Mouse (Mus musculus) lung, embryonic 16.5 days (tissue): ENCODE measurements around the gene Vdr. TPM values are rescaled to one million over a fixed set of nuclear protein-coding genes. Genes with fewer than 3 reads are reported as not detected.
A peak's percentile ranks its signal among the peaks of the same experiment; 100 is the strongest.

Experiments
- ATAC-seq: fragments of 200-750 bp; cut with Nextera tagmentation; 2 replicates; pipeline ENCODE4 v1.8.0; 2017; ENCODE audit warnings: low read depth, mild to moderate bottlenecking, moderate library complexity
- H3K27ac ChIP-seq: fragments of 300-500 bp; sonication (generic); 2 replicates; pipeline ENCODE4 v1.5.1; 2014; ENCODE audit warnings: mild to moderate bottlenecking, control low read depth, low read length
- H3K27me3 ChIP-seq: fragments of 300-500 bp; sonication (generic); 2 replicates; pipeline ENCODE4 v1.6.1; 2014; ENCODE audit warnings: low read depth, low read length, mixed read lengths; ENCODE audit not compliant: control insufficient read depth, insufficient read depth
- H3K36me3 ChIP-seq: fragments of 300-500 bp; sonication (generic); 2 replicates; pipeline ENCODE4 v1.6.1; 2014; ENCODE audit warnings: low read length; ENCODE audit not compliant: control insufficient read depth, insufficient read depth
- H3K4me1 ChIP-seq: fragments of 300-500 bp; sonication (generic); replicated peaks from 2 replicates; pipeline ENCODE4 v1.6.1; 2014; ENCODE audit warnings: low read length, mixed read lengths; ENCODE audit not compliant: control insufficient read depth, insufficient read depth
- H3K4me2 ChIP-seq: fragments of 300-500 bp; sonication (generic); 2 replicates; pipeline ENCODE4 v1.6.1; 2014; ENCODE audit warnings: low read depth, low read length, control low read depth
- H3K4me3 ChIP-seq: fragments of 300-500 bp; sonication (generic); 2 replicates; pipeline ENCODE4 v1.5.1; 2014; ENCODE audit warnings: mild to moderate bottlenecking, low read length, control low read depth
- H3K9ac ChIP-seq: fragments of 300-500 bp; sonication (generic); 2 replicates; pipeline ENCODE4 v1.6.1; 2014; ENCODE audit warnings: low read length, control low read depth
- H3K9me3 ChIP-seq: fragments of 300-500 bp; sonication (generic); 2 replicates; pipeline ENCODE4 v1.6.1; 2016; ENCODE audit warnings: low read length; ENCODE audit not compliant: control insufficient read depth
- WGBS: fragments of 180-500 bp; shearing (Covaris S2); extraction: QIAGEN DNeasy Blood & Tissue Kit; methylation state at CpG from one replicate; pipeline ENCODE4 v1.1.7; 2014; 5-methylcytosine and 5-hydroxymethylcytosine counted together
- polyA plus RNA-seq: library from polyadenylated mRNA; unstranded; fragments of >200 nt; fragmentation: Nextera tagmentation; extraction: Ambion mirVana; gene quantifications from 2 replicates; pipeline ENCODE4 v1.2.1, GENCODE M21; 2015

Gene Vdr
- polyA plus RNA-seq, 1 experiment from 2014 or later = 1.7 TPM

DNA sequence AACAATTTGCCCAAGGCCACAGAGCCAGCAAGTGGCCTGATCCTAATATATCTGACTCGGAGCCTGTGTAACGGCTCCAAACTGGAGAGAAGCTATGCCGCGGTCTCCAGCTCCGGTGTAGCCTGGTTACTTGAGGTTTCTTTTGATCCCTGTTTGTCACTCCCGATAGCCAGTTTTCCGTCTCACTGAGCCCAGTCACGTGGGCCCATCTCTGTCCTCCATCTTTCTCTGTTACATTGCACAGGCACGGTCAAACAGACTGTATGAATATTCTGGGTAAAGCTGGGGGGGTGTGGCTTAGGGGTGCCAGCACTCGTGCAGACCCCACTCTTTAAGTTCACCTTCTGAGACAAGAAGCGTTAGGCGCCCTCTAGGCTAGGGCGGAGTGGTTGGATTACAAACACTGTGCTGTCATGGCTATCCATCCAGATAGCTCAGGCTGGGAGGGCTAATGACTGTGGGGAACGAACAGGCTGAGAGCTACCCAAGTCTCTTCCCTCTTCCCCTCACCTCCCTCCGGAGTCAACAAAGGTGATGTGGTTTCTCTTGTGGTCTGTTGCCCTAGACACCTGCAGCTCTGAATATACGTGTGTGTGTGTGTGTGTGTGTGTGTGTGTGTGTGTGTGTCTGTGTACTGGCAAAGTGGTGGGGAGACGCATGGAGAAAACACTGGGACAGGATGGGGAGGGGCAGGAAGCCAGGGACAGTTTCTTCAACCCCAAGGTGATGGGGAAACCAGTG, 74.1 kb downstream of the Vdr start:
- H3K27ac ChIP-seq = peak overlapping the region; percentile 94
- H3K4me1 ChIP-seq = peaks cover 57% of the 10 kb centered on the region
- H3K4me3 ChIP-seq = no peak overlapping the region
- H3K36me3 ChIP-seq = no peaks in the 10 kb centered on the region
- no peaks in the 10 kb centered on the region for H3K27me3 ChIP-seq
- no peak overlapping the region for H3K9ac ChIP-seq
- ATAC-seq = no peak
- H3K4me2 ChIP-seq = no peak overlapping the region
- H3K9me3 ChIP-seq = no peaks in the 10 kb centered on the region
- WGBS = 47% methylated on average over 17 of the region's 17 CpGs

DNA sequence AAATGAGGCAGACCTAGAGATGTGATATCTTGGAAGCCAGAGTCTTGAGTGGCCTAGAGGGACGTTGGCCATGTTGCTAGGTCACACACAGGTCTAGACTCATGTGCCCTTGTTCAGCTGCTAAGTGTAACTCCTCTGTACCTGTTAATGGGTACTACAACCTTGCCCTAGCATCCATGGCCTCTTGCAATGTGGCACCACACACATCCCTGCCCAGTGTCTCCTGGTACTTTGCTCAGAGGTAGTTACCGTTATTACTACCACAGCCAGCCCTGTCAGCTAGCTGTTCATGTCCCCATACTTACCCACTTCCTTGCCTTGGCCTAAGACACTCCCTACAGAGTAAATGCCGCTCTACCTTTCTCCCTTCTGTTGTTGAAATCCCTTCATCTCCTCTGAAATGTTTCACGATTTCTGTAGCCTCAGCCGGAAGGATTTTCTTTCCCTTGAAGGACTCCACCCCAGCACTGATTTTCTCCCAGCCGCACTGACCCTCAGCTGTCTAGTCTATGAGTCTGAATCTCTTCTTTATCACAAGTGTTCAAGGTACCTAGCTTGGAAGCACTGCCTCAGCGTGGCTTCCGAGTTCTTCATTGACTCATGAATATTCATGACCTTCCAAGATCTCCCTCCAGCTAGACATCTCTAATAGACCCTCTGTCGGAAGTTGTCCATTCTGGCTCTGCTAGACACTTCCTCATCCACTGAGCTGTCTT, 77.5 kb downstream of the Vdr start:
- H3K36me3 ChIP-seq = no peaks in the 10 kb centered on the region
- H3K4me3 ChIP-seq = no peak overlapping the region
- no peaks in the 10 kb centered on the region for H3K9me3 ChIP-seq
- no peak overlapping the region for H3K4me2 ChIP-seq
- peak overlapping the region; percentile 97 for H3K27ac ChIP-seq
- WGBS = 67% methylated on average over 9 of the region's 9 CpGs
- H3K9ac ChIP-seq = peak overlapping the region; percentile 42; the same call in 1 of the 2 replicates
- peaks cover 54% of the 10 kb centered on the region for H3K4me1 ChIP-seq
- no peak for ATAC-seq
- H3K27me3 ChIP-seq = no peaks in the 10 kb centered on the region

DNA sequence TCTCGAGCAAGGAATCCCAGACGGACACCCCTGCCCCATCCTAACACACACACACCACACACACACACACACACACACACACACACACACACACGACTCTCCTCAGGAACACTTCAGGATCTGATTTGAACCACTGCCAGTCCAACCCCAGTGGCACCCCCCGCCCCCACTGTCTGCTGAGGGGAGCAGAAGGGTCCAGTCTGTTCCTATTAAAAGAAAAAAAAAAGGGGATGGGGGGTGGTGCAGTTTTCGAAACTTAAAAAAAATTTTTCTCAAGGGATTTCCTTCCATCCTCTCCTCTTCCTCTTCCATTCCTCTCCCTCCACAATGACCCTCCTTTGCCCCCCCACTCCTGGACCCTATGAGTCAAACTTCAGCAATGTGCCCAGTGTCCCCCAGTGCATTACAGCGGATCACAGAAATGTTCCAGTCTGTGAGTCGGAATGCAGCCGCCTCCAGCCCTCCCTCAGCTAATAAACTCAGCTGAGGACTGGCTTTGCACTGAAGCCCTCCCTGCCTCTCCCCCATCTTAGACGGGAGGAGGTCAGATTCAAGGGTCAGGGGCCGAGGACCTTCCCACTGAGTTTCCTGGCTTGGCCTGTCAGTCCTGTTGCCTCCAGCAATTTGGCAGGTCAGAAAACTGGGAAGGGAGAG, 78.3 kb downstream of the Vdr start:
- peak; percentile 34; the same call in 1 of the 2 replicates for ATAC-seq
- H3K4me1 ChIP-seq = peaks cover 45% of the 10 kb centered on the region

GRCm38 (mm10) chr15:97831242-97831986, 79.0 kb downstream of the Vdr start:
- peak overlapping the region; percentile 97 for H3K27ac ChIP-seq
- no peaks in the 10 kb centered on the region for H3K27me3 ChIP-seq
- H3K9me3 ChIP-seq = no peaks in the 10 kb centered on the region
- H3K4me1 ChIP-seq = peaks cover 44% of the 10 kb centered on the region
- peak overlapping the region; percentile 97 for H3K9ac ChIP-seq
- H3K4me2 ChIP-seq = peak overlapping the region; percentile 69
- peak; percentile 93 for ATAC-seq
- 0% methylated on average over 50 of the region's 84 CpGs for WGBS
- H3K36me3 ChIP-seq = 0 out of 2 replicates have a peak, but pooled peaks cover 2% of the 10 kb centered on the region
- H3K4me3 ChIP-seq = peak overlapping the region; percentile 82

More for the DNA sequence above, 78.3 kb downstream of the Vdr start:
- H3K4me3 ChIP-seq = peak overlapping the region; percentile 82
- WGBS = 4% methylated on average over 10 of the region's 10 CpGs
- no peaks in the 10 kb centered on the region for H3K27me3 ChIP-seq
- H3K9ac ChIP-seq = peak overlapping the region; percentile 97
- no peaks in the 10 kb centered on the region for H3K9me3 ChIP-seq
- H3K4me2 ChIP-seq = peak overlapping the region; percentile 69
- H3K27ac ChIP-seq = peak overlapping the region; percentile 97
- H3K36me3 ChIP-seq = no peaks in the 10 kb centered on the region

- Histone ChIP-seq H3K4me1 (peaks cover 45% of the 10 kb centered on the region), H3K4me2 (peak overlapping the region; percentile 69), H3K36me3 (0 out of 2 replicates have a peak, but pooled peaks cover 2% of the 10 kb centered on the region), H3K27me3 (no peaks in the 10 kb centered on the region), H3K9ac (peak overlapping the region; percentile 97), H3K4me3 (peak overlapping the region; percentile 82), H3K9me3 (no peaks in the 10 kb centered on the region), H3K27ac (peak overlapping the region; percentile 97)
- WGBS = under 1% methylated on average over 38 of the region's 39 CpGs
- peak; percentile 30 for ATAC-seq
Measured at GRCm38 (mm10) chr15:97830788-97831241, 79.6 kb downstream of the Vdr start.

DNA sequence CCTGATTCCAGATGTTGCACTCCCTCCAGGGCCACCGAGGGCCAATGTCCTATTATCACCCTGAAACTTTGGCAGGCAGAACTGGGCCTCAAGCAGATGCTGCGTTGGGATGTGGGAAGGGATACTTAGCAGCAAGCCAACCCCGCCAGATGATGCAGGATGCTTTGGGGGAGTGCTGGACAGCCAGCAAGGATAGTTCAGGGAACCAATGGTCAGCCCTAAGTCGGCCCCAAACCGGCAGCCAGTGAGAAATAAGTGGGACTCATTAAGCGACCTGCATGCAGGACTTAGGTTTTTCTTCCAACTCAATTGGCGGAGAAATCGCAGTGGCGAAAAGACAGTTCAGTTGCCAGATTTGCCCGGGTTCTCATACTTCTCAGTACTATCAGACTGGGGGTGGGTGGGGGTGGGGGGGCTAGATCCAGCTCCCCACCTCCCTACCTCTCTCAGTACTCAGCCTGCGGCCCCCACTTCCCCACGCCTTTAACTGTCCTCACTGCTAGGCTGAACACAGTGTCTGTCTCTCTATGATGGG, 80.1 kb downstream of the Vdr start:
- Histone ChIP-seq H3K4me2 (peak overlapping the region; percentile 69), H3K4me1 (peaks cover 50% of the 10 kb centered on the region), H3K36me3 (0 out of 2 replicates have a peak, but pooled peaks cover 2% of the 10 kb centered on the region), H3K4me3 (peak overlapping the region; percentile 82), H3K9ac (peak overlapping the region; percentile 97), H3K9me3 (no peaks in the 10 kb centered on the region), H3K27me3 (no peaks in the 10 kb centered on the region), H3K27ac (peak overlapping the region; percentile 97)
- WGBS = 17% methylated on average over 12 of the region's 12 CpGs
- ATAC-seq = no peak

GRCm38 (mm10) chr15:97829432-97829831, 81.0 kb downstream of the Vdr start:
- Histone ChIP-seq H3K4me1 (peaks cover 58% of the 10 kb centered on the region), H3K27ac (peak overlapping the region; percentile 97)

DNA sequence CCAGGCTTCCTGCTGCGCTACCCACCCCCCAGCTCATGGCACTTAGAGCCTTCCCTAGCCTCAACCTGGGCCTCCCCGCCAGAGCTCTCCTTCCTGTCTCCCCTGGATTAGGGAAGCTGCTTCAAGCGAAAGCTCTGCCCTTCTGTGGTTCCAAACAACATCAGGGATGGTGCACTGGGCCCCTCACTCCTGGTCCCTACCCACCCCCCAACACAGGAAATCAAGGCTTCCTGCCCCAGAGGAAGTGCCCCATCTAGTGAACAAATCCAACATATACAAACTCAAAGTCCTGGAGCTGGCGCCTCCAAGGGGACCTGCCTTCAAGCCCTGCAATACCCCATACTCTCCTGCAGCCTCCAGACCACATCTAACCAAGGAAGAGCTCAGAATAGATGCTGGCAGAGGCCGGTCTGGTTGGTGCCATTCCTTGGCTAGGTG, 81.5 kb downstream of the Vdr start:
- ATAC-seq = peak; percentile 10
- Histone ChIP-seq H3K36me3 (0 out of 2 replicates have a peak, but pooled peaks cover 2% of the 10 kb centered on the region), H3K4me3 (peak overlapping the region; percentile 82), H3K4me1 (peaks cover 63% of the 10 kb centered on the region), H3K27ac (peak overlapping the region; percentile 97), H3K9me3 (no peaks in the 10 kb centered on the region), H3K27me3 (no peaks in the 10 kb centered on the region), H3K9ac (peak overlapping the region; percentile 97; the same call in 1 of the 2 replicates), H3K4me2 (peak overlapping the region; percentile 69)
- WGBS = 49% methylated on average over 5 of the region's 5 CpGs

More at GRCm38 (mm10) chr15:97829432-97829831, 81.0 kb downstream of the Vdr start:
- Histone ChIP-seq H3K36me3 (0 out of 2 replicates have a peak, but pooled peaks cover 2% of the 10 kb centered on the region), H3K9ac (peak overlapping the region; percentile 97), H3K4me2 (peak overlapping the region; percentile 69), H3K4me3 (peak overlapping the region; percentile 82), H3K9me3 (no peaks in the 10 kb centered on the region), H3K27me3 (no peaks in the 10 kb centered on the region)
- WGBS = 48% methylated on average over 2 of the region's 2 CpGs
- no peak for ATAC-seq
